Mouse (Mus musculus) G1E (cell line): Measurements from ENCODE around the gene Plac9a. TPM values are rescaled to one million over a fixed set of nuclear protein-coding genes. Genes with fewer than 3 reads are reported as not detected.

Experiments
- ATAC-seq: 2 replicates; pipeline ENCODE4 v1.8.0; 2016; ENCODE audit warnings: mild to moderate bottlenecking; ENCODE audit not compliant: insufficient number of reproducible peaks, poor library complexity, low FRiP score, severe bottlenecking; ENCODE audit errors: extremely low read depth
- DNase-seq: peaks from one replicate; pipeline ENCODE4 v3.0.0; 2012; ENCODE audit warnings: low spot score
- H3K27me3 ChIP-seq: 2 replicates; pipeline ENCODE4 v1.6.1; 2012; ENCODE audit warnings: mild to moderate bottlenecking, low read length, inconsistent platforms; ENCODE audit not compliant: insufficient read depth
- H3K36me3 ChIP-seq: replicated peaks from 2 replicates; pipeline ENCODE3; 2012; ENCODE audit warnings: mild to moderate bottlenecking, inconsistent platforms
- H3K4me1 ChIP-seq: 2 replicates; pipeline ENCODE4 v1.6.1; 2012; ENCODE audit warnings: low read depth, low read length, inconsistent platforms, mixed read lengths; ENCODE audit not compliant: insufficient read depth
- H3K4me3 ChIP-seq: 2 replicates; pipeline ENCODE4 v1.5.1; 2012; ENCODE audit warnings: low read depth, mild to moderate bottlenecking, inconsistent platforms, low read length, moderate library complexity, mixed read lengths
- H3K9me3 ChIP-seq: replicated peaks from 2 replicates; pipeline ENCODE4 v1.6.1; 2012; ENCODE audit warnings: inconsistent platforms
- CTCF ChIP-seq: IDR thresholded peaks from 2 replicates; pipeline ENCODE4 v1.5.1; 2012; ENCODE audit warnings: low read depth, low read length, inconsistent platforms, mixed read lengths
- GATA1 ChIP-seq: IDR thresholded peaks from 2 replicates; pipeline ENCODE4 v1.6.1; 2012; ENCODE audit warnings: borderline replicate concordance, low read length, inconsistent platforms, mixed read lengths
- GATA2 ChIP-seq: IDR thresholded peaks from 2 replicates; pipeline ENCODE4 v1.6.1; 2012; ENCODE audit warnings: low read depth, low read length, inconsistent platforms, borderline replicate concordance
- POLR2AphosphoS5 ChIP-seq: IDR thresholded peaks from 2 replicates; pipeline ENCODE4 v1.6.1; 2012; ENCODE audit warnings: low read depth, low read length, inconsistent platforms; ENCODE audit not compliant: insufficient replicate concordance
- TAL1 ChIP-seq: conservative IDR thresholded peaks from 2 replicates; pipeline ENCODE4 v1.6.1; 2012; ENCODE audit warnings: low read depth, low read length, inconsistent platforms, mixed read lengths
- polyA plus RNA-seq: library from polyadenylated mRNA; stranded (reverse); fragments of >175 nt; gene quantifications from 2 replicates; pipeline ENCODE4 v1.2.3, GENCODE M21; 2012
- total RNA-seq, 2 experiments: library from RNA; stranded (forward) in 1 of 2; stranded (reverse) in 1 of 2; fragments of 200-1000 nt in 1 of 2; fragments of >200 nt in 1 of 2; fragmentation: Nextera tagmentation in 1 of 2; gene quantifications; 2 replicates each; pipeline ENCODE4 v1.2.3; 2014 to 2017

Gene Plac9a
- total and polyA plus RNA-seq, 3 experiments = not detected

DNA sequence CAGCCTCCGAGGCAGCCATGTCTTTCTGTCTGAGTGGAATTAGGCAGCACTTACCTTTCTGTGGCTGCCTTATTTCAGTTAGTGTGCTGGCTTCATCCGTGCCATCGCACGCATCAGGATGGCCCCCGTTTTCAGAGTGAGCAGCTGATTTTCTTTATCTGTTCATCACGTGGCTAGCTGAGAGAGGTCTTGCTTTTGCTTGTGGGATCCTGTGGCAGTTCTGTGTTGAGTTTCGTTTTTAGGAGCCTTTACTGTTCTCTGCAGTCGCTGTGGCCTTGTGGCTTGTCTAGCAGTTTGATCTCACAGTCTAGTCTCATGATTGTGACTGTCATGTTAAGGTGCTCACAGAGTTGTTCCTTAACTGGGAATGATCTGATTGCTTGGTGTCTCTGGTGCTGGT is 45.0 kb downstream of the Plac9a start:
- TF ChIP-seq GATA1 (no peak), GATA2 (no peak), CTCF (no peak), POLR2AphosphoS5 (no peak), TAL1 (no peak)
- no peaks in the 10 kb centered on the region for H3K27me3 ChIP-seq
- no peak for DNase-seq
- ATAC-seq = no peak
- H3K4me3 ChIP-seq = no peak overlapping the region
- no peaks in the 10 kb centered on the region for H3K36me3 ChIP-seq
- peaks cover 29% of the 10 kb centered on the region for H3K4me1 ChIP-seq
- no peaks in the 10 kb centered on the region for H3K9me3 ChIP-seq

DNA sequence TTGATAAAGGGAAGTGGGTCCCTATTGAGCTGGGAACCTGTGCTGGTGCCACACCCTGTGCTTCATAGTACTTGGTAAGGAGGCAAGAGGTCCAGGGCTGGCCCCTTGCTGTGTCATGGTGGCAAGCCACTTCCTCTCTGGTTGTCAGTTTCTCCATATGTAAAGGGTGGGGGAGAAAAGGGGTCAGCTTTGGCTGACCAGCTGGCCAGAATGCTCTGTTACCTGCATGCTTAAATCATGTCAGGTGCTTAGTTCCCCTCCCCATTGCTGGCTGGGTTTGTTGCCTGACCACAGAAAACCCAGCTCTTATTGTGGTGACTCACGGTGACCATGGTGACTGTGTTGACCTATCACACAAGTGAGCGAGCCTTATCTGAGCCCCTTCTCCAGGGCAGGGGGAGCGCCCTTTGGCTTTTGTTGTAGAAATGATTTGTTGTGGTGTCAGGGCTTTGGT is 45.7 kb downstream of the Plac9a start:
- Histone ChIP-seq H3K9me3 (no peaks in the 10 kb centered on the region), H3K36me3 (no peaks in the 10 kb centered on the region), H3K27me3 (no peaks in the 10 kb centered on the region), H3K4me1 (peaks cover 29% of the 10 kb centered on the region), H3K4me3 (no peak overlapping the region; the same call in 1 of the 2 replicates)
- ATAC-seq (peak; percentile 62), DNase-seq (peak; percentile 28)
- TF ChIP-seq GATA2 (no peak), TAL1 (no peak), GATA1 (no peak), CTCF (no peak), POLR2AphosphoS5 (no peak)

DNA sequence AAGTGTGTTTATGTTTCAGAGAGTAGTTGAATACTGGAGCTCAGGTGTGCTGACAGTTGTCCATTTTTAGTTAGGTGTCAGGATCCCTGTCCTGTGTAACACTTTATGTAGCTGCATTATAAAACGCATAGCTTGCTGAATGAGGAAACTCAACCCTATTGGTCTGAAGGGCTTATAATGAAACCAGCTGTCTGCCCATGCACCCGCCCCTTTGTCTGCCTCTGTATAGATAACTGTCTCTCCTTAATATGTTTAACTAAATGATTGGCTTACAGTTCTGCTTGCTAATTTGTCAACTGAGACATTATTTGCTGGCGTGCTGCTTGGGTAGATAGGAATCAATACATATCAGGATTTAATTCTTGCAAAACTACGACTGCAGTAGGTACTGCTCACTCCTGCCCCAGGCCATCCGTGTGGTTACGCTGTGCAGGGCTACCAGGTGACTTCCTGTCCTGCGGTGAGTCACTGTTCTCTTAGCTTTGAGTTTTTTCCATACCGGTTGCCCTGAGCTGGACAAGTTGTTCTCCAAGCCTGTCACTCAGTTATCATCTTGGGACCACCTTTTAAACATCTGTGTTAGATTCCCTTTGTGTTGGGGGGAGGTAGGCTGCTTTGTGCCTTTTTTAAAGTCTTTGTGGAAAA is 47.5 kb downstream of the Plac9a start:
- ATAC-seq = peak; percentile 25; the same call in 1 of the 2 replicates
- no peak overlapping the region for H3K4me3 ChIP-seq
- no peak for TF ChIP-seq POLR2AphosphoS5
- TF ChIP-seq TAL1 = no peak
- TF ChIP-seq GATA1 = no peak
- TF ChIP-seq GATA2 = no peak
- TF ChIP-seq CTCF = no peak
- H3K27me3 ChIP-seq = no peaks in the 10 kb centered on the region
- no peaks in the 10 kb centered on the region for H3K9me3 ChIP-seq
- peaks cover 25% of the 10 kb centered on the region for H3K4me1 ChIP-seq
- H3K36me3 ChIP-seq = no peaks in the 10 kb centered on the region
- DNase-seq = no peak

GRCm38 (mm10) chr14:25853717-25854452 is 49.0 kb downstream of the Plac9a start:
- peaks cover 25% of the 10 kb centered on the region for H3K4me1 ChIP-seq
- DNase-seq (no peak), ATAC-seq (no peak)
- no peak overlapping the region for H3K4me3 ChIP-seq
- TF ChIP-seq GATA2 (no peak), GATA1 (no peak), POLR2AphosphoS5 (no peak), CTCF (no peak), TAL1 (no peak)
- H3K9me3 ChIP-seq = no peaks in the 10 kb centered on the region
- H3K27me3 ChIP-seq = no peaks in the 10 kb centered on the region
- H3K36me3 ChIP-seq = peaks cover 2% of the 10 kb centered on the region

DNA sequence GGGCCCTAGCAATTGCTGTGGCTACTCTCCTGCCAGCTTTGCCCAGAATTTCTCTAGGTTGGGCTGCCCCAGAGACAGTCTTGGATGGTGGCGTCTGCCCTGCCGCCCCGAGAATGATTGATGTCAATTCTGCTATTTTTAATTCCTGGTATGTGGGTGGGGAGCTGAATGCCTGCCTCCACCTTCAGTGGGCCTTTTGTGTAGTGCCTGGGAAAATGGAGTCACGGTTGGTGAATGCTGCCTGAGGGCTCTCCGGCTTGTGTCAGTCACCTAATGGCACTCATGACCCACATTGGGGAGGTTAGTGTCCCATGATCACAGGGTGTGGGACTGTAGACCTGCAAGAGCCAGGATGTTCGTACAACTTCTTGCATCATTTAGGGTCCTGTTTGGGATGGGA is 49.6 kb downstream of the Plac9a start:
- H3K9me3 ChIP-seq = no peaks in the 10 kb centered on the region
- H3K27me3 ChIP-seq = no peaks in the 10 kb centered on the region
- ATAC-seq (no peak), DNase-seq (no peak)
- peaks cover 22% of the 10 kb centered on the region for H3K4me1 ChIP-seq
- TF ChIP-seq CTCF (no peak), TAL1 (no peak), POLR2AphosphoS5 (no peak), GATA1 (no peak), GATA2 (no peak)
- no peak overlapping the region for H3K4me3 ChIP-seq
- peaks cover 2% of the 10 kb centered on the region for H3K36me3 ChIP-seq

- ATAC-seq = no peak
- no peaks in the 10 kb centered on the region for H3K27me3 ChIP-seq
- H3K36me3 ChIP-seq = peaks cover 8% of the 10 kb centered on the region
- H3K4me3 ChIP-seq = no peak overlapping the region
- no peaks in the 10 kb centered on the region for H3K9me3 ChIP-seq
- peaks cover 14% of the 10 kb centered on the region for H3K4me1 ChIP-seq
- TF ChIP-seq POLR2AphosphoS5 (no peak), TAL1 (no peak), CTCF (no peak), GATA1 (no peak), GATA2 (no peak)
- DNase-seq = no peak
Measured at GRCm38 (mm10) chr14:25852121-25852561, 50.8 kb downstream of the Plac9a start.
